ENCODE assay signal across 10 mouse cellular contexts in the genomic region with DNA sequence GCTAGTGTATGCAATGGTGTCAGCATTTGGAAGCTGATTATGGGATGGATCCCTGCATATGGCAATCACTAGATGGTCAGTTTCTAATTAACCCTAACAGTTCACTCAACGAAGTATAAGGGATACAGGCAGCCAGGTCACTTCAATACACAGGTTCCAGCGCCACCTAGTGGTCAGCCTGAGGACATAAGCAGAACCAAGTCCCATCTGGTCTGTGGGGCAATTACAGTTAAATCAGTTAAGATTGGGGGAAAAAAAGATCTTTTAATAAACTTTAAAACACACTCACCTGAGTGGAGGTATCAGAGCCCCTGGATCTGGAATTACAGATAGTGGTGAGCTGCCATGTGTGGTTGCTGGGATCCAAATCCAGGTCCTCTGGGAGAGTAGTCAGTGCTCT. TPM values are rescaled to one million over a fixed set of nuclear protein-coding genes. Genes with fewer than 3 reads are reported as not detected.
DNase-seq lines count a peak whose midpoint lies in the region; ATAC-seq and TF ChIP-seq lines count a peak whose summit lies in the region.
"Had no signal": no experiment of that assay in that cellular context is flagged by ENCODE, and none has a peak within 500 bp of the region (broad histone marks: within the 10 kb centered on the region; RNA-seq: fewer than 3 reads in every experiment).

No protein-coding gene starts in this region.

- TF ChIP-seq POLR2A in cortical plate, adult 2 months (IDR thresholded peaks at IDR 0.05; ENCODE audit: extremely low read depth, insufficient read depth, low read length), result no peak

- no peak overlapping the region for H3K9ac ChIP-seq in hindbrain, embryonic 11.5 days (ENCODE audit: low read depth, low read length)
- no peak overlapping the region for H3K9ac ChIP-seq in hindbrain, embryonic 13.5 days
- H3K9ac ChIP-seq: embryonic facial prominence, embryonic 15.5 days; neural tube, embryonic 13.5 days had no signal

- H3K36me3 ChIP-seq in hindbrain, embryonic 11.5 days (ENCODE audit: control insufficient read depth, insufficient read depth, low read length), result no peaks in the 10 kb centered on the region
- no peaks in the 10 kb centered on the region for H3K36me3 ChIP-seq in hindbrain, embryonic 13.5 days
- H3K36me3 ChIP-seq in splenic B cell, adult 2 months (ENCODE audit: control insufficient read depth, insufficient read depth, low read length, poor library complexity, severe bottlenecking), result no peaks in the 10 kb centered on the region
- H3K36me3 ChIP-seq: embryonic facial prominence, embryonic 15.5 days; neural tube, embryonic 13.5 days had no signal

- no peaks in the 10 kb centered on the region for H3K27me3 ChIP-seq in hindbrain, embryonic 11.5 days (ENCODE audit: control insufficient read depth, insufficient read depth, low read length)
- no peaks in the 10 kb centered on the region for H3K27me3 ChIP-seq in hindbrain, embryonic 13.5 days
- no peaks in the 10 kb centered on the region for H3K27me3 ChIP-seq in splenic B cell, adult 2 months (ENCODE audit: control insufficient read depth, insufficient read depth, low read length, poor library complexity, severe bottlenecking)
- H3K27me3 ChIP-seq: embryonic facial prominence, embryonic 15.5 days; neural tube, embryonic 13.5 days had no signal

- WGBS in hindbrain, embryonic 11.5 days, result 2% methylated on average over 2 of the region's 2 CpGs
- WGBS in hindbrain, embryonic 13.5 days, result 0% methylated on average over 2 of the region's 2 CpGs

- H3K4me3 ChIP-seq in hindbrain, embryonic 11.5 days (ENCODE audit: low read depth, low read length), result no peak overlapping the region
- no peak overlapping the region for H3K4me3 ChIP-seq in hindbrain, embryonic 13.5 days
- H3K4me3 ChIP-seq in cortical plate, adult 2 months (ENCODE audit: insufficient read depth, low read length), result no peak overlapping the region
- H3K4me3 ChIP-seq: embryonic facial prominence, embryonic 15.5 days; neural tube, embryonic 13.5 days had no signal

- DNase-seq in hindbrain, embryonic 11.5 days (ENCODE audit: low spot score), result peak; percentile 85
- DNase-seq in adrenal gland, adult 2 months, result peak; percentile 63
- peak; percentile 83 to 88 for DNase-seq in heart, postnatal 14 days
- DNase-seq in left cerebral cortex, postnatal 10 days (ENCODE audit: extremely low spot score in 1 of 2, low spot score in 2 of 2), result peak; percentile 46 to 87
- DNase-seq in monocyte, adult 2 months (ENCODE audit: low read depth in 1 of 2, low spot score in 2 of 2), result peak; percentile 19 to 49
- peak; percentile 87 for DNase-seq in splenic B cell, adult 2 months (ENCODE audit: low read depth, low spot score)

- intact Hi-C loops in heart, postnatal 14 days (cut with DNase I), result loop anchor here (2.0 to 10.0 kb wide), 3 partner anchors 33 to 465 kb away; partner anchors contain the start of gene Exosc6
- intact Hi-C loops in left cerebral cortex, postnatal 10 days (cut with DNase I), result loop anchor here (2.0 to 5.0 kb wide), 2 partner anchors 33 to 57 kb away; partner anchors contain the start of gene Exosc6

- H3K4me2 ChIP-seq in hindbrain, embryonic 11.5 days (replicated peaks; ENCODE audit: low read depth, low read length), result no peak overlapping the region
- no peak overlapping the region for H3K4me2 ChIP-seq in hindbrain, embryonic 13.5 days
- H3K4me2 ChIP-seq: embryonic facial prominence, embryonic 15.5 days; neural tube, embryonic 13.5 days had no signal

- TF ChIP-seq CTCF in cortical plate, adult 2 months (IDR thresholded peaks at IDR 0.05; ENCODE audit: extremely low read depth, insufficient read depth, low read length), result peak; percentile 93

- H3K27ac ChIP-seq in hindbrain, embryonic 11.5 days (ENCODE audit: low read depth, low read length), result no peak overlapping the region
- H3K27ac ChIP-seq in hindbrain, embryonic 13.5 days, result no peak overlapping the region
- H3K27ac ChIP-seq in cortical plate, adult 2 months (ENCODE audit: insufficient read depth, low read length), result no peak overlapping the region
- H3K27ac ChIP-seq: embryonic facial prominence, embryonic 15.5 days; neural tube, embryonic 13.5 days had no signal

- H3K4me1 ChIP-seq in hindbrain, embryonic 11.5 days (replicated peaks; ENCODE audit: control insufficient read depth, insufficient read depth, low read length), result no peaks in the 10 kb centered on the region
- peaks cover 7% of the 10 kb centered on the region for H3K4me1 ChIP-seq in hindbrain, embryonic 13.5 days (replicated peaks)
- H3K4me1 ChIP-seq in cortical plate, adult 2 months (ENCODE audit: control insufficient read depth, insufficient read depth, low read length), result no peaks in the 10 kb centered on the region

- ATAC-seq in hindbrain, embryonic 11.5 days (ENCODE audit: low FRiP score), result no peak
- no peak for ATAC-seq in hindbrain, embryonic 13.5 days (ENCODE audit: low FRiP score)

- H3K9me3 ChIP-seq in hindbrain, embryonic 11.5 days (ENCODE audit: control insufficient read depth, low read length), result no peaks in the 10 kb centered on the region
- H3K9me3 ChIP-seq in hindbrain, embryonic 13.5 days, result no peaks in the 10 kb centered on the region
- H3K9me3 ChIP-seq: embryonic facial prominence, embryonic 15.5 days; neural tube, embryonic 13.5 days had no signal

RNA-seq across cellular contexts. Expression of gene Clec18a, which starts 2.1 kb away (rescaled TPM):
- 0.52 and 0.88 TPM in 2 replicates for polyA plus RNA-seq in hindbrain, embryonic 11.5 days (2014; fragmentation: Nextera tagmentation; extraction: Ambion mirVana)
- polyA plus RNA-seq in hindbrain, embryonic 13.5 days (2015; fragmentation: Nextera tagmentation; extraction: Ambion mirVana), result 0.97 and 1.4 TPM in 2 replicates
- total RNA-seq in adrenal gland, adult 2 months (2021), result under 1 TPM in 1 of 2 experiments, not detected in 1; 0.14 TPM
- polyA plus RNA-seq in adrenal gland, adult 2 months (2012; rRNA removed), result 0.04 and 0.11 TPM in 2 replicates
- polyA plus RNA-seq in cortical plate, adult 2 months (2012; rRNA removed), result 6.0 and 7.5 TPM in 2 replicates
- under 1 TPM; 0.41 to 0.76 TPM for total RNA-seq in heart, postnatal 14 days (2021)
- total RNA-seq in left cerebral cortex, postnatal 10 days (2021), result under 1 TPM in 1 of 2 experiments, not detected in 1; 0.26 TPM
- polyA plus RNA-seq: embryonic facial prominence, embryonic 15.5 days had no signal

RNA-seq across cellular contexts. Expression of gene Pdpr, which starts 4.3 kb away (rescaled TPM):
- polyA plus RNA-seq in hindbrain, embryonic 11.5 days (2014; fragmentation: Nextera tagmentation; extraction: Ambion mirVana), result 5.2 and 6.4 TPM in 2 replicates
- polyA plus RNA-seq in hindbrain, embryonic 13.5 days (2015; fragmentation: Nextera tagmentation; extraction: Ambion mirVana), result 11.5 and 11.7 TPM in 2 replicates
- total RNA-seq in adrenal gland, adult 2 months (2021), result 10 to 100 TPM; 34.7 to 37.1 TPM
- 17.4 and 19.1 TPM in 2 replicates for polyA plus RNA-seq in adrenal gland, adult 2 months (2012; rRNA removed)
- 14.7 and 15.8 TPM in 2 replicates for polyA plus RNA-seq in cortical plate, adult 2 months (2012; rRNA removed)
- total RNA-seq in heart, postnatal 14 days (2021), result 10 to 100 TPM; 86.2 to 88.0 TPM
- total RNA-seq in left cerebral cortex, postnatal 10 days (2021), result 10 to 100 TPM; 28.6 to 30.8 TPM

RNA-seq across cellular contexts. Expression of gene Exosc6, which starts 34.0 kb away (rescaled TPM):
- polyA plus RNA-seq in hindbrain, embryonic 11.5 days (2014; fragmentation: Nextera tagmentation; extraction: Ambion mirVana), result 15.0 and 21.6 TPM in 2 replicates
- polyA plus RNA-seq in hindbrain, embryonic 13.5 days (2015; fragmentation: Nextera tagmentation; extraction: Ambion mirVana), result not detected in 2 replicates
- total RNA-seq in adrenal gland, adult 2 months (2021), result not detected
- polyA plus RNA-seq in adrenal gland, adult 2 months (2012; rRNA removed), result 43.3 and 51.4 TPM in 2 replicates
- polyA plus RNA-seq in cortical plate, adult 2 months (2012; rRNA removed), result not detected in 2 replicates
- total RNA-seq in heart, postnatal 14 days (2021), result not detected
- total RNA-seq in left cerebral cortex, postnatal 10 days (2021), result not detected
- polyA plus RNA-seq: neural tube, embryonic 13.5 days had no signal

RNA-seq across cellular contexts. Expression of gene Aars, which starts 57.2 kb away (rescaled TPM):
- polyA plus RNA-seq in hindbrain, embryonic 11.5 days (2014; fragmentation: Nextera tagmentation; extraction: Ambion mirVana), result 64.5 and 74.6 TPM in 2 replicates
- 67.7 and 70.4 TPM in 2 replicates for polyA plus RNA-seq in hindbrain, embryonic 13.5 days (2015; fragmentation: Nextera tagmentation; extraction: Ambion mirVana)
- total RNA-seq in adrenal gland, adult 2 months (2021), result 100 to 1,000 TPM; 112 to 155 TPM
- 31.8 and 37.4 TPM in 2 replicates for polyA plus RNA-seq in adrenal gland, adult 2 months (2012; rRNA removed)
- polyA plus RNA-seq in cortical plate, adult 2 months (2012; rRNA removed), result 70.9 and 71.7 TPM in 2 replicates
- 10 to 100 TPM; 31.8 to 32.9 TPM for total RNA-seq in heart, postnatal 14 days (2021)
- 100 to 1,000 TPM in 1 of 2 experiments, 10 to 100 TPM in 1; 96.8 to 102 TPM for total RNA-seq in left cerebral cortex, postnatal 10 days (2021)

RNA-seq across cellular contexts. Expression of gene Ddx19b, which starts 58.6 kb away (rescaled TPM):
- polyA plus RNA-seq in hindbrain, embryonic 11.5 days (2014; fragmentation: Nextera tagmentation; extraction: Ambion mirVana), result 6.0 and 7.2 TPM in 2 replicates
- polyA plus RNA-seq in hindbrain, embryonic 13.5 days (2015; fragmentation: Nextera tagmentation; extraction: Ambion mirVana), result 7.6 and 7.9 TPM in 2 replicates
- total RNA-seq in adrenal gland, adult 2 months (2021), result 10 to 100 TPM in 1 of 2 experiments, 1 to 10 TPM in 1; 8.1 to 11.1 TPM
- polyA plus RNA-seq in adrenal gland, adult 2 months (2012; rRNA removed), result 0.96 and 1.3 TPM in 2 replicates
- 13.0 and 13.4 TPM in 2 replicates for polyA plus RNA-seq in cortical plate, adult 2 months (2012; rRNA removed)
- total RNA-seq in heart, postnatal 14 days (2021), result 10 to 100 TPM; 10.6 to 11.7 TPM
- total RNA-seq in left cerebral cortex, postnatal 10 days (2021), result 10 to 100 TPM; 27.2 to 28.2 TPM

Comparison
In these comparisons a context has a peak if more than half of its experiments do, and no peak if none do; other contexts are left out.
1. RNA of gene Exosc6, which starts 34.0 kb away (polyA plus RNA-seq): 43.3 to 51.4 TPM in adrenal gland, adult 2 months and 15.0 to 21.6 TPM in hindbrain, embryonic 11.5 days; not detected in hindbrain, embryonic 13.5 days and not detected in cortical plate, adult 2 months; every median in the first group is over 10 times any median in the second.
2. DNase-seq: peak in every context shown above with its lines; median percentile 87 in splenic B cell, adult 2 months; 86 in heart, postnatal 14 days; 85 in hindbrain, embryonic 11.5 days; 66 in left cerebral cortex, postnatal 10 days; 63 in adrenal gland, adult 2 months; 34 in monocyte, adult 2 months.